Mouse (Mus musculus) CH12.LX (cell line): Measurements from ENCODE around the gene Pptc7. TPM values are rescaled to one million over a fixed set of nuclear protein-coding genes. Genes with fewer than 3 reads are reported as not detected.

Experiments used
- DNase-seq: peaks from one replicate; pipeline ENCODE4 v3.0.0-alpha.2; 2013; ENCODE audit errors: extremely low read depth
- H3K27ac ChIP-seq: 2 replicates; pipeline ENCODE4 v1.5.1; 2012; ENCODE audit warnings: low read depth, mild to moderate bottlenecking, control low read depth, moderate library complexity; ENCODE audit not compliant: insufficient read depth
- H3K27me3 ChIP-seq: replicated peaks from 2 replicates; pipeline ENCODE3; 2012; ENCODE audit warnings: inconsistent platforms
- H3K36me3 ChIP-seq, 2 experiments: replicated peaks in 1 of 2; 2 replicates each; pipeline versions ENCODE3 to v1.6.1; 2012; ENCODE audit warnings: inconsistent platforms in 1 of 2, low read length in 1 of 2, mild to moderate bottlenecking in 1 of 2, mixed read lengths in 1 of 2, moderate library complexity in 1 of 2; ENCODE audit not compliant: control insufficient read depth in 1 of 2, insufficient read depth in 1 of 2
- H3K4me1 ChIP-seq, 2 experiments: 2 replicates each; pipeline ENCODE4 v1.6.1; 2012; ENCODE audit warnings: inconsistent platforms in 1 of 2, moderate library complexity in 1 of 2; ENCODE audit not compliant: insufficient read depth in 2 of 2, control insufficient read depth in 1 of 2
- H3K4me2 ChIP-seq: 2 replicates; pipeline ENCODE4 v1.6.1; 2012; ENCODE audit warnings: low read depth, mild to moderate bottlenecking, control low read depth; ENCODE audit not compliant: poor library complexity, insufficient read depth, severe bottlenecking
- H3K4me3 ChIP-seq, 3 experiments: fragments of 150-350 bp in 1 of 3; sonication (generic) in 1 of 3; replicated peaks in 1 of 3; 2 replicates each; pipeline versions ENCODE3 to v1.5.1; 2011 to 2012; ENCODE audit warnings: low read depth in 2 of 3, low read length in 2 of 3, mild to moderate bottlenecking in 2 of 3, moderate library complexity in 2 of 3, control low read depth in 1 of 3, improper control_type of control experiment in 1 of 3, inconsistent platforms in 1 of 3, mixed read lengths in 1 of 3; ENCODE audit not compliant: poor library complexity in 1 of 3
- H3K79me2 ChIP-seq: replicated peaks from 2 replicates; pipeline ENCODE4 v1.6.1; 2012; ENCODE audit warnings: mild to moderate bottlenecking, moderate library complexity; ENCODE audit not compliant: control insufficient read depth, poor library complexity, insufficient read depth, severe bottlenecking; ENCODE audit errors: extremely low read depth
- H3K9ac ChIP-seq: 2 replicates; pipeline ENCODE4 v1.6.1; 2012; ENCODE audit warnings: low read depth, mild to moderate bottlenecking, control low read depth, moderate library complexity; ENCODE audit not compliant: insufficient read depth
- H3K9me3 ChIP-seq: replicated peaks from 2 replicates; pipeline ENCODE3; 2012; ENCODE audit warnings: low read length, inconsistent platforms, mixed read lengths
- CTCF ChIP-seq, 2 experiments: IDR thresholded peaks in 1 of 2; conservative IDR thresholded peaks in 1 of 2; 2 replicates each; pipeline ENCODE4 v1.5.1; 2011 to 2012; ENCODE audit warnings: low read depth in 2 of 2, low read length in 2 of 2, improper control_type of control experiment in 1 of 2, inconsistent platforms in 1 of 2, mild to moderate bottlenecking in 1 of 2, moderate library complexity in 1 of 2
- E2F4 ChIP-seq: IDR thresholded peaks from 2 replicates; pipeline ENCODE4 v1.6.1; 2011; ENCODE audit warnings: low read depth, low read length, improper control_type of control experiment; ENCODE audit not compliant: insufficient replicate concordance
- ELF1 ChIP-seq: IDR thresholded peaks from 2 replicates; pipeline ENCODE4 v1.6.1; 2014; ENCODE audit warnings: low read depth, mild to moderate bottlenecking, inconsistent platforms, low read length, improper control_type of control experiment
- ETS1 ChIP-seq: conservative IDR thresholded peaks from 2 replicates; pipeline ENCODE4 v1.6.1; 2012; ENCODE audit warnings: low read depth, mild to moderate bottlenecking, inconsistent platforms, low read length, improper control_type of control experiment, moderate library complexity
- GABPA ChIP-seq: IDR thresholded peaks from 2 replicates; pipeline ENCODE4 v1.6.1; 2012; ENCODE audit warnings: low read depth, low read length, improper control_type of control experiment, inconsistent platforms; ENCODE audit not compliant: insufficient replicate concordance
- IRF4 ChIP-seq: IDR thresholded peaks from 2 replicates; pipeline ENCODE4 v1.6.1; 2014; ENCODE audit warnings: low read depth, mild to moderate bottlenecking, inconsistent platforms, low read length, improper control_type of control experiment
- JUN ChIP-seq: IDR thresholded peaks from 2 replicates; pipeline ENCODE4 v1.6.1; 2011; ENCODE audit warnings: low read depth, mild to moderate bottlenecking, low read length, improper control_type of control experiment, moderate library complexity; ENCODE audit not compliant: insufficient read depth
- MAFK ChIP-seq: IDR thresholded peaks from 2 replicates; pipeline ENCODE4 v1.6.1; 2011; ENCODE audit warnings: low read length, improper control_type of control experiment; ENCODE audit not compliant: insufficient replicate concordance
- MAZ ChIP-seq: IDR thresholded peaks from 2 replicates; pipeline ENCODE4 v1.6.1; 2012; ENCODE audit warnings: low read depth, mild to moderate bottlenecking, inconsistent platforms, low read length, improper control_type of control experiment, moderate library complexity
- MEF2A ChIP-seq: IDR thresholded peaks from 2 replicates; pipeline ENCODE4 v1.6.1; 2014; ENCODE audit warnings: low read depth, mild to moderate bottlenecking, inconsistent platforms, low read length, improper control_type of control experiment, borderline replicate concordance
- MXI1 ChIP-seq: IDR thresholded peaks from 2 replicates; pipeline ENCODE4 v1.6.1; 2011; ENCODE audit warnings: mild to moderate bottlenecking, low read depth, low read length, improper control_type of control experiment
- MYC ChIP-seq: IDR thresholded peaks from 2 replicates; pipeline ENCODE4 v1.6.1; 2011; ENCODE audit warnings: low read depth, mild to moderate bottlenecking, improper control_type of control experiment, low read length
- NRF1 ChIP-seq: IDR thresholded peaks from 2 replicates; pipeline ENCODE4 v1.6.1; 2014; ENCODE audit warnings: low read depth, mild to moderate bottlenecking, inconsistent platforms, low read length, improper control_type of control experiment, moderate library complexity
- POLR2A ChIP-seq: IDR thresholded peaks from 2 replicates; pipeline ENCODE4 v1.6.1; 2011; ENCODE audit warnings: low read depth, mild to moderate bottlenecking, improper control_type of control experiment, low read length
- RAD21 ChIP-seq: IDR thresholded peaks from 2 replicates; pipeline ENCODE4 v1.6.1; 2011; ENCODE audit warnings: low read depth, mild to moderate bottlenecking, low read length, improper control_type of control experiment, moderate library complexity
- SIN3A ChIP-seq: IDR thresholded peaks from 2 replicates; pipeline ENCODE4 v1.6.1; 2012; ENCODE audit warnings: low read length, improper control_type of control experiment, inconsistent platforms
- TBP ChIP-seq: conservative IDR thresholded peaks from 2 replicates; pipeline ENCODE4 v1.6.1; 2011; ENCODE audit warnings: low read depth, low read length, improper control_type of control experiment
- TCF12 ChIP-seq: IDR thresholded peaks from 2 replicates; pipeline ENCODE4 v1.6.1; 2014; ENCODE audit warnings: low read depth, mild to moderate bottlenecking, inconsistent platforms, low read length, improper control_type of control experiment
- UBTF ChIP-seq: IDR thresholded peaks from 2 replicates; pipeline ENCODE4 v1.6.1; 2012; ENCODE audit warnings: low read depth, mild to moderate bottlenecking, inconsistent platforms, low read length, improper control_type of control experiment, moderate library complexity
- USF2 ChIP-seq: conservative IDR thresholded peaks from 2 replicates; pipeline ENCODE4 v1.6.1; 2011; ENCODE audit warnings: low read depth, low read length, improper control_type of control experiment
- ZC3H11A ChIP-seq: IDR thresholded peaks from 2 replicates; pipeline ENCODE4 v1.6.1; 2012; ENCODE audit warnings: low read depth, mild to moderate bottlenecking, inconsistent platforms, low read length, improper control_type of control experiment
- ZKSCAN1 ChIP-seq: IDR thresholded peaks from 2 replicates; pipeline ENCODE4 v1.6.1; 2012; ENCODE audit warnings: low read depth, inconsistent platforms, low read length, improper control_type of control experiment, borderline replicate concordance
- ZMIZ1 ChIP-seq: IDR thresholded peaks from 2 replicates; pipeline ENCODE4 v1.6.1; 2012; ENCODE audit warnings: low read depth, mild to moderate bottlenecking, inconsistent platforms, low read length, improper control_type of control experiment
- ZNF384 ChIP-seq: IDR thresholded peaks from 2 replicates; pipeline ENCODE4 v1.6.1; 2012; ENCODE audit warnings: low read depth, low read length, improper control_type of control experiment, inconsistent platforms
- dilution Hi-C: fragments of 300-500 bp; cut with MboI; formaldehyde crosslinking; loops from 2 replicates; pipeline ENCODE4 v1.14.3; 2020; ENCODE audit warnings: low sequenced_read_pairs; ENCODE audit not compliant: extremely low pct_unique_long_range_greater_than_20kb, extremely low pct_ligation_motif_present
- in situ Hi-C: fragments of 300-500 bp; cut with MboI; formaldehyde crosslinking; loops from 3 replicates; pipeline ENCODE4 v1.14.3; 2019; ENCODE audit warnings: low sequenced_read_pairs, low pct_ligation_motif_present, low pct_unique_long_range_greater_than_20kb, mixed read lengths
- polyA plus RNA-seq: library from polyadenylated mRNA; unstranded; fragments of >175 nt; gene quantifications from 2 replicates; pipeline ENCODE4 v1.2.1, GENCODE M21; 2012; ENCODE audit warnings: low read depth; ENCODE audit not compliant: insufficient read length
- total RNA-seq, 2 experiments: library from RNA; depleted of rRNA; stranded (reverse); fragments of 300-350 nt in 1 of 2; fragments of >200 nt in 1 of 2; gene quantifications; 2 replicates each; pipeline ENCODE4 v1.2.3; 2012 to 2014

The Pptc7 gene
- total and polyA plus RNA-seq, 3 experiments, result 17.1 to 25.9 (median 23.6) TPM

DNA sequence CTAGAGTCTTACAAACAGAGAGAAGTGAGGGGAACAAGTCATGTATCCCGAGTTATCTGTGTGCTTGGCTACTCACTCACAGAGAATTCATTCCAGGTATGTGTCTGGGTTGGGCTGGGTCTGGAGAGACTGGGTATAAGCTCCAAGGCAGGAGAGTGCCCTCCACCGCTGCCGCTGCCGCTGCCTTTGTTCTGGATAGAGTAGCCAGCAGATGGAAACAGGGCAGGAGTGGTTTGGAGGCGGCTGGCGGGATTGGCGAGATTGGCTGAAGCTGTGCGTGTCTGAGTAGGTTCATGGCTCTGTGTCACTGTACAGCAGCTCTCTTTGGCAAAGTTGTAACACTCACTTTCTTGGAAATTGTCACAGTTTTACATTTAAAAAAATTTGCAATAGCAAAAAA, 39.4 kb downstream of the Pptc7 start:
- Histone ChIP-seq H3K27ac (no peak overlapping the region), H3K4me1 (peaks cover 0 to under 1% of the 10 kb centered on the region in 2 experiments; a peak in 1 of 4 replicates), H3K9ac (no peak overlapping the region), H3K79me2 (no peaks in the 10 kb centered on the region), H3K9me3 (no peaks in the 10 kb centered on the region), H3K4me2 (no peak overlapping the region), H3K27me3 (no peaks in the 10 kb centered on the region), H3K36me3 (peaks cover 68 to 84% of the 10 kb centered on the region in 2 experiments), H3K4me3 (no peak overlapping the region)
- dilution Hi-C loops, result no loop called here
- in situ Hi-C loops, result no loop called here
- no peak for DNase-seq
- TF ChIP-seq ELF1 (no peak), ZMIZ1 (no peak)

DNA sequence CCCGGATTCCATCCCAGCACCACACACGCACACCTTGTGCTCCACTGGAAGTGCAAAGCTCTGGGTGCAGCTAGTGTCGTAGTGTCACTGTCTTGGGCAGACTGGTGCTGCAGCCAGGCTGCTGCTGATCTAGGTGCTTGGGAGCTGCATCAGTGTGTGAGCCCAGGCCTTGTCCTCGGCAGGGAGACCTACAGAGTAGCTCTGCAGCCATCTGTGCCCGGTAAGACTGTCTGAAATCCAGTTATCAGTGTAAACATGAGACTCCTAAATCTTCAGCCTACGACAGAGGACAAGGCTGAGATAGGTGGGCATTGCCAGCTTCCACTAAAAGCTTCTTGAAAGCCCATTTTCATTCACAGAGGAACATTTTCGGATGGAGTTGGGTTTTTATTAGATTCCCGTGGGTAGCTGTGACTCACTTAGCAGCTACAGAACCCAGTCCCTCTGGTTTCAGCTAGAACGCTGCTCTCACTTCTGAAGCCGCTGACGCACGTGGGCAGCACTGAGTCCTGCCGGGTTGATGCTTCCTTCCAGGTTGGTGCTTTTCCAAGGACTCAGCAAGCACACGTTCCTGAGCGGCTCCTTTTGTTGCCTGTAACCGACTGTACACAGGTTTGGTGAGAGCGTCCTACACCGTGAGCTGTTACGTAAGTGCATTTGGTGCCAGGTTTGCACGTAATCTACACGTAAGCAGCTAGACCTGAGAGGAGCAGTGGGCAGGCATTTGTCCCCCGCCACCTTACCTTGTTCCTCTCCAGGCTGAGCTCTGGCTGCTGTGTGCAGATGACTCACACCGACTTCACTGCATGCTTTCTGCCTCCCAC, 40.7 kb downstream of the Pptc7 start:
- Histone ChIP-seq H3K4me1 (no peaks in the 10 kb centered on the region), H3K4me2 (no peak overlapping the region), H3K27ac (no peak overlapping the region), H3K79me2 (no peaks in the 10 kb centered on the region), H3K9ac (no peak overlapping the region), H3K9me3 (no peaks in the 10 kb centered on the region), H3K36me3 (peaks cover 64 to 84% of the 10 kb centered on the region in 2 experiments), H3K27me3 (no peaks in the 10 kb centered on the region), H3K4me3 (no peak overlapping the region)
- DNase-seq, result no peak
- no peak for TF ChIP-seq ETS1
- no peak for TF ChIP-seq MAZ
- TF ChIP-seq ZKSCAN1, result no peak
- no peak for TF ChIP-seq E2F4
- TF ChIP-seq NRF1, result no peak
- TF ChIP-seq MXI1, result no peak
- TF ChIP-seq ZC3H11A, result no peak
- dilution Hi-C loops, result no loop called here
- in situ Hi-C loops, result no loop called here

DNA sequence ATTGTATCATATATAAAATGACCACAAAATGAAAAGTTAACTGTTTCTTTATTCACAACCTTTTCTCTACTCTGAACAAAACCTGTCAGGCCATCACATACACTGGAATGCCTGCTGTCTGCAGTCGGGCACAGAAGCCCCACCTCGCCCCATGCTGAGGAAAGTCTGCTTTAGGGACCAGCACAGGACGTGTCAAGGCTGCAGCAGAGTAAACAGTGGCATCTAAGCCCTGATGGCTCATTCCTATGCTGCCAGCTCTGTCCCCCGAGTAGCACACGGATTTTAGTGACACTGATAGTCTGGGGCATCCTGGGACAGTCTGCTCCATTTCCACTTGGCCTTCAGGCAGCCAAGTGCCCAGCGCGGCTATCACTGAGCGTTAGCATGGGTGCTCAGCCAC, 41.3 kb downstream of the Pptc7 start:
- no peaks in the 10 kb centered on the region for H3K79me2 ChIP-seq
- peaks cover 58 to 83% of the 10 kb centered on the region in 2 experiments for H3K36me3 ChIP-seq
- TF ChIP-seq SIN3A (no peak), RAD21 (no peak), IRF4 (no peak), GABPA (no peak), POLR2A (no peak), TCF12 (no peak), ETS1 (no peak), NRF1 (no peak), ZNF384 (no peak), UBTF (no peak), MYC (no peak), MAZ (no peak), MEF2A (no peak), TBP (no peak), CTCF (conservative IDR thresholded peaks at IDR 0.05 in 1 of 2, IDR thresholded peaks at IDR 0.05 in 1 of 2; ENCODE audit: low read depth in 2 of 2, low read length in 2 of 2) (no peak), USF2 (no peak), E2F4 (no peak), JUN (no peak), ELF1 (no peak), MAFK (no peak)
- TF ChIP-seq, all 38 proteins: peak for 0
- no peaks in the 10 kb centered on the region for H3K9me3 ChIP-seq
- DNase-seq, result no peak
- H3K4me1 ChIP-seq, result no peaks in the 10 kb centered on the region
- H3K27ac ChIP-seq, result no peak overlapping the region
- H3K9ac ChIP-seq, result no peak overlapping the region
- in situ Hi-C loops, result no loop called here
- H3K4me3 ChIP-seq, result no peak overlapping the region
- dilution Hi-C loops, result no loop called here
- no peak overlapping the region for H3K4me2 ChIP-seq
- no peaks in the 10 kb centered on the region for H3K27me3 ChIP-seq
